Mouse (Mus musculus): Measurements from ENCODE around the gene Slc30a10. TPM values are rescaled to one million over a fixed set of nuclear protein-coding genes. Genes with fewer than 3 reads are reported as not detected.

Gene Slc30a10
- 17.6 and 18.5 TPM in 2 replicates for polyA plus RNA-seq (2016; fragmentation: Nextera tagmentation; extraction: Ambion mirVana)

DNA sequence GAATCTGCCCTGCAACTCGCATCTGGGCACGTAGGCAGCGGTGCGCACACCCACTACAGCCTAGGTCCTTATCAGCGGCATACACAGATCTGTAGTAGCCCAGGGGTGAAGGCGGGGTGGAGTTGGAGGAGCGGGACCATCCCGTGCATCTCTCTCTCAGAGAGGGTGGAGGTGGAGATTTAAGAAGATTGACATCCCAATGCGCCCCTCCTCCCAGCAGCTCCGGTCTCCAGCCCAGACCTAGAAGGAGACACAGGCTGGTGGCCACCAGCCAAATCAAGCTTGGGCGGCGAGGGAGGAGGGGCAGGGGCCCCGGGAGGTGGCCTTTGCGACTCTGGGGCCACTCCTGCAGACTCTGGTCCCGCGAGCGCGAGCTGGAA lies at the start of gene Slc30a10:
TSS of gene Slc30a10 (plus strand) at position 274 of the 380 bp plus-strand sequence.
- Histone ChIP-seq H3K9me3 (replicated peaks) (no peaks in the 10 kb centered on the region; the same call in 1 of the 2 replicates), H3K4me2 (peak within 1 kb of the TSS; percentile 72), H3K4me3 (peak within 1 kb of the TSS; percentile 88), H3K27me3 (replicated peaks) (peaks cover 26% of the 10 kb centered on the region), H3K4me1 (peaks cover 91% of the 10 kb centered on the region), H3K36me3 (peaks cover 34% of the 10 kb centered on the region), H3K9ac (peak within 1 kb of the TSS; percentile 96), H3K27ac (peak within 1 kb of the TSS; percentile 98)
- ATAC-seq = peak; percentile 98
- 0% methylated on average over 18 of the region's 18 CpGs for WGBS (ENCODE audit: insufficient replicate concordance)

DNA sequence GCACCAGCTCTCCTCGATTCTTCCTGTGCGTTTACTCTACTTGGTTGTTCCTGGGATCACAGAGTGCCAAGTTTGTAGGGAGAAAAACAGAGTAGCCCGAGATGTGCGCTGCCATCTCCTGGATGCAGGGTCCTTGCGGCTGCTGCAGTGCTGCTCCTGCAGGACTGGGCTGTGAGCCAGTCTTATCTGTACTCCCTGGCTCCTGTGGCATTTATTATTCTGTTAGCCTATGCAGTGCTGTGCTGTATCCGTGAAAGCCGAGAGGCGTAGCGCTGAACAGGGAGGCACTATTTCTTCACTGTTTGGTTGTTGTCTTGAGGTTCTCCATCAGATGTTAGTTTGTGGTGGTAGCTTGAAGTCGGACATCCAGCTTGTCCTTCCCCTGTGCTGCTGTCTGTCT lies 48.7 kb upstream of the Slc30a10 start:
- Histone ChIP-seq H3K27ac (no peak overlapping the region), H3K9me3 (replicated peaks) (no peaks in the 10 kb centered on the region), H3K9ac (no peak overlapping the region), H3K4me3 (no peak overlapping the region), H3K27me3 (replicated peaks) (no peaks in the 10 kb centered on the region), H3K4me1 (no peaks in the 10 kb centered on the region), H3K36me3 (peaks cover 94% of the 10 kb centered on the region), H3K4me2 (no peak overlapping the region)
- ATAC-seq = 0 out of 2 replicates have a peak, but pooled peaks have one; percentile 30
- WGBS (ENCODE audit: insufficient replicate concordance) = 89% methylated on average over 10 of the region's 10 CpGs

DNA sequence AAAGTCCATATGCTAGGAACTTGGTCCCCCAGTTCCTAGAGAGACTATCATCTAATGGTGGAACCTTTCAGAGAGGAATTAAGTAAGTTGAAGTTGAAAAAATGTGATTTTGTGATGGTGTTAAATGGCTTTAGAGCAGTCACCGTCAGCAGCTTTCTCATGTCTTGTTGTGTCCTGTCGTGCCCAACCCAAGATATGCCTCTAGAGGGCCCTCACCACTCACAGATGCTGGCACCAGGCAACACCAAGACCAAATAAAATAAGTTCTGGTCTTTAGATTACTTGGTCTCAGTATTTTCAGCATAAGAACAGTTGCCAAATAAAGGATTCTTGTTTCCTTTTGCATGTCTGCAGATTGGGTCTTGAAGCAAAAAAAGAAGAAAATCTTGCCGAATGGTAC lies 44.8 kb upstream of the Slc30a10 start:
- H3K9ac ChIP-seq = no peak overlapping the region

DNA sequence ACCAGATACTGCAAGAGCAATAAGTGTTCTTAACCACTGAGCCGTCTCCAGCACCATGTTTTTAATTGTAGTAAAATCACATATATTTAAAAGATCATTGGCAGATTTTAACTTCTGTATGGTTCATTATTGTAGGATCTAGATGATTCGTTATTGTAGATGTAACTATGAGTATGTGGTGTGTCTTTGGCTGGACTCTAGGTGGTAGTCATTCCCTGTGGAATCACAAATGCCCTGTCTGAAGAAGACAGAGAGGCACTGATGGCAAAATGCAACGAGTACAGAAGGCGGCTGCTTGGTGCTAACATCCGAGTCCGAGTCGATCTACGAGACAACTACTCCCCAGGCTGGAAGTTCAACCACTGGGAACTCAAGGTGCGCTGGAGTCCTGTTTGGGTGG lies 36.6 kb upstream of the Slc30a10 start:
- Histone ChIP-seq H3K27ac (0 out of 2 replicates have a peak overlapping the region, but pooled peaks have one; percentile 37), H3K4me3 (no peak overlapping the region), H3K36me3 (peaks cover 98% of the 10 kb centered on the region), H3K27me3 (replicated peaks) (no peaks in the 10 kb centered on the region), H3K4me2 (no peak overlapping the region), H3K4me1 (peaks cover 24% of the 10 kb centered on the region), H3K9me3 (replicated peaks) (no peaks in the 10 kb centered on the region), H3K9ac (no peak overlapping the region)
- WGBS (ENCODE audit: insufficient replicate concordance) = 89% methylated on average over 9 of the region's 9 CpGs
- ATAC-seq = no peak

More for the DNA sequence above, 44.8 kb upstream of the Slc30a10 start:
- 77% methylated on average over 3 of the region's 3 CpGs for WGBS (ENCODE audit: insufficient replicate concordance)
- no peaks in the 10 kb centered on the region for H3K9me3 ChIP-seq (replicated peaks)
- H3K4me2 ChIP-seq = no peak overlapping the region
- peaks cover 95% of the 10 kb centered on the region for H3K36me3 ChIP-seq
- H3K27ac ChIP-seq = no peak overlapping the region
- no peak overlapping the region for H3K4me3 ChIP-seq
- H3K27me3 ChIP-seq (replicated peaks) = no peaks in the 10 kb centered on the region
- no peaks in the 10 kb centered on the region for H3K4me1 ChIP-seq
- peak; percentile 65 for ATAC-seq

DNA sequence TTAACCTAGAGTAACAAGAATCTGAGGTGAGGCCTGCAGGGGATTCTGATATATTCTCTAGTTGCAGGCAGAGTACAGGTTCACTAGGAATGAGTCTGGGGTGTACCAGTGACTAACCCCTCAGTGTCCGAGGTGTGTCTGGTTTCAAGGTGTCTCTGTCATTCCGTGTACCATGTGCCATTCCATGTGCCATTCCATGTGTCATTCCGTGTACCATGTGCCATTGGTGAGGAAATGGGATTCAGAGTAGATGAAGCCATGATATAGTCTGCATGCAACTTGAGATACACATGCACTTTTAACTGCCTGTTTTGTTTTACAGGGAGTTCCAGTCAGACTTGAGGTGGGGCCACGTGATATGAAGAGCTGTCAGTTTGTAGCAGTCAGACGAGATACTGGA lies 34.8 kb upstream of the Slc30a10 start:
- Histone ChIP-seq H3K27ac (peak overlapping the region; percentile 68), H3K9me3 (replicated peaks) (no peaks in the 10 kb centered on the region), H3K4me2 (no peak overlapping the region), H3K27me3 (replicated peaks) (no peaks in the 10 kb centered on the region), H3K36me3 (peaks cover 98% of the 10 kb centered on the region), H3K9ac (peak overlapping the region; percentile 1; the same call in 1 of the 2 replicates), H3K4me1 (peaks cover 31% of the 10 kb centered on the region), H3K4me3 (no peak overlapping the region)
- no peak for ATAC-seq
- WGBS (ENCODE audit: insufficient replicate concordance) = 62% methylated on average over 5 of the region's 5 CpGs

DNA sequence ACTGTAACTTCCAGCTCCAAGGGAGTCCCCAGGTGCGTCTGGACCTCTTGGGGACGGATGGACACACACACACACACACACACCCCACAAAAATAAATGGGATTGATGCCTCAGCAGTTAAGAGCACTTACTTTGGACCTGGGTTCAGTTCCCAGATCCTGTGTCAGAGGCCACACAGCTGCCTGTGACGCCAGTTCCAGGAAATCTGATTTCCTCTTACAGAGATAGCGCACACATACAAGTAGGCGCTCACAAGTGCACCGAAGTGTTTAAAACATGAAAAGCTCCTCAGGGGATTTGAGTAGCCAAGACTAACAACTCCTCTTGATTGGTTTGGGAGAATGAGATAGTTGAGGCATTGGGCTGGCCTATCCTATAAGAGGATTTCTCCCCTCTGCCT lies 33.9 kb upstream of the Slc30a10 start:
- peaks cover 36% of the 10 kb centered on the region for H3K4me1 ChIP-seq
- H3K4me2 ChIP-seq = peak overlapping the region; percentile 14; the same call in 1 of the 2 replicates
- H3K27me3 ChIP-seq (replicated peaks) = no peaks in the 10 kb centered on the region
- peak; percentile 75 for ATAC-seq
- no peak overlapping the region for H3K4me3 ChIP-seq
- H3K27ac ChIP-seq = peak overlapping the region; percentile 68
- H3K36me3 ChIP-seq = peaks cover 97% of the 10 kb centered on the region
- H3K9me3 ChIP-seq (replicated peaks) = no peaks in the 10 kb centered on the region
- 65% methylated on average over 6 of the region's 6 CpGs for WGBS (ENCODE audit: insufficient replicate concordance)
- H3K9ac ChIP-seq = 0 out of 2 replicates have a peak overlapping the region, but pooled peaks have one; percentile 41

DNA sequence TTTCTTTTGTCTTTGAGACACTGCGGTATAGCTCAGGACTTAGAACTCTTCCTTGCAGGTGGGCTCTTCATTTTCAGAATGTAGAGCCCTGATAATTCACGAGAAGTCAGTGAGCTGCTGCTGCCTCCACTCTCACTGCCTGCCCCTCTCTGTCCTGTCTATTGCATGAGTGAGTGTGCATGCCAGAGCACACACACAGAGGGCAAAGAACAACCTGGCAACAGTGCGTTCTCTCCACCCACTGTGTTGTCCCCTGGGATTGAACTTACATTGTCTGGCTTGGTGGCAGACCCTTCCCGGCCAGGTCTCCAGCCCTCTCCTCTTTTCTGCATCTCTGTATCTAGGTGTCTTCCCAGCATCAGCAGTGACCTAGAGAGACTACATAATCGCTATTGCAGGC lies 28.1 kb upstream of the Slc30a10 start:
- H3K27ac ChIP-seq = no peak overlapping the region
- H3K9ac ChIP-seq = no peak overlapping the region
- no peak overlapping the region for H3K4me2 ChIP-seq
- H3K9me3 ChIP-seq (replicated peaks) = no peaks in the 10 kb centered on the region
- 87% methylated on average over 5 of the region's 5 CpGs for WGBS (ENCODE audit: insufficient replicate concordance)
- no peaks in the 10 kb centered on the region for H3K27me3 ChIP-seq (replicated peaks)
- no peak overlapping the region for H3K4me3 ChIP-seq
- peaks cover 12% of the 10 kb centered on the region for H3K4me1 ChIP-seq
- no peak for ATAC-seq
- H3K36me3 ChIP-seq = peaks cover 86% of the 10 kb centered on the region

DNA sequence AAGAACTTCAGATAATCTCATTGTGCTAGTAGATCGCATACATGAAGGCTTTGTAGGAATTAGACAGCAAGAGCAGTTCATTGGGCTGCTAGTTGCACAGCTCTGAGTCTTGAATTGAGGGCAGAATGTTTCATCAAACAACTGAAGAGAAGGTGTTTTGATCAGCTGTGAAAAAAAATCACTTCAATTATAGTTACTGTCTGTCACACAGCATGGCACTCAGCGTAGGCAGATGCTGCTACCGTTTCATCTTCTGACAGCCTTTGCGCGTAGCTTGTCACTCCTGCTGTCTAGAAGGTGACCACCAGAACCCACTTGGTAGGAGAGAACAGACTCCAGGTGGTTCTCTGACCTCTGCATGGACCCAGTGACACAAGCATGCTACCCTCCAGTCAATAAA lies 24.2 kb upstream of the Slc30a10 start:
- WGBS (ENCODE audit: insufficient replicate concordance) = 90% methylated on average over 5 of the region's 5 CpGs
- Histone ChIP-seq H3K9ac (no peak overlapping the region), H3K4me3 (no peak overlapping the region), H3K36me3 (peaks cover 49% of the 10 kb centered on the region), H3K4me1 (peaks cover 19% of the 10 kb centered on the region), H3K9me3 (replicated peaks) (no peaks in the 10 kb centered on the region), H3K4me2 (no peak overlapping the region), H3K27me3 (replicated peaks) (no peaks in the 10 kb centered on the region), H3K27ac (no peak overlapping the region)
- no peak for ATAC-seq

DNA sequence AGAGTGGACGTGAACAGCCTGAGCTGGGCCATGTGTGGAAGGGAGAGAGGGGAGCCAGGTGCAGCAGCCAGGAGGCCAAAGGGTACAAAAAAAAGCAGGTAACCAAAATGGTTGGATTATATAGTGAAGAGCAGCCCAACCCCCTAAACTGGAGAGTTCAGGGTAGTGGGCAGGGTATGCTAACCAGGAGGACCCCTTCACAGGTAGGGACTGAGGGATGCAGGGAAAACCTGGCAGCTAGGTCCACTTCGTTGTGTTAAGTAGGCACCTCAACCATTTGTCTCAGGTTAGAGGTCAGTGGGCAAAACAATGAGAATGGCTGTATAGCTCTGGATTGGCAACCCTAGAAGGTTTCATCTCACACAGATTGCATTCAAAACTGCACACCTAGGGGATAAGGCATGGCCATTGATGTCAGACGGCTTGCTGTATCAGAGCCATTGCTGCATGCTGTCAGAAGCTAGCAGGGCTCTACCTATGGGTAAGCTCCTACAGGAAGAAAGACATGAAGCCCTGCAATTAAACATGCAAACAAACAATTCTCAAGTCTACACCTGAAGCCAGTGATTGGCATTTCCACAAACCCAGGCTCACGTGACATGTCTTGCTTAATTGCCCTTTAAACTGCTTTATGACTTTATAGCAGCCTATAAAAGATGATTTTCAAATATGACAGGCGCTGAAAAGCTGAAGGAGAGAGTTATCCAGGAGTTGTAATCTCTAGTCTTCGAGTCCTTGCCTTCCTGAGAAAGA lies 23.2 kb upstream of the Slc30a10 start:
- no peak overlapping the region for H3K27ac ChIP-seq
- peaks cover 39% of the 10 kb centered on the region for H3K36me3 ChIP-seq
- no peak for ATAC-seq
- no peaks in the 10 kb centered on the region for H3K9me3 ChIP-seq (replicated peaks)
- peaks cover 2% of the 10 kb centered on the region for H3K27me3 ChIP-seq (replicated peaks)
- H3K4me3 ChIP-seq = no peak overlapping the region
- peaks cover 16% of the 10 kb centered on the region for H3K4me1 ChIP-seq
- no peak overlapping the region for H3K4me2 ChIP-seq
- H3K9ac ChIP-seq = no peak overlapping the region
- 64% methylated on average over 6 of the region's 6 CpGs for WGBS (ENCODE audit: insufficient replicate concordance)

DNA sequence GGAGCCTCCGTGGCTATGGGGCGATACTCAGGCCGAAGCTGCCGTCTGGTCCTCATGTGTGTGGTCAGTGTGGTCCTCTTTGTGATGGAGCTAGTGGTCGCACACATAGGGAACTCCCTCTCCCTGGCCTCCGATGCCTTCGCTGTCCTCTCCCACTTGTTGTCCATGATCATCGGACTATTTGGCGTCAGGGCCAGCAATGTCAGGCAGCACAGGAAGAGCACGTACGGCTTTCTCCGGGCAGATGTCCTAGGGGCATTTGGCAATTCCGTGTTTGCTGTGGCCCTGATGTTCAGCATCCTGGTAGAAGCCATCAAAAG lies 22.7 kb upstream of the Slc30a10 start:
- Histone ChIP-seq H3K9me3 (replicated peaks) (no peaks in the 10 kb centered on the region), H3K9ac (no peak overlapping the region), H3K4me2 (no peak overlapping the region), H3K4me3 (no peak overlapping the region), H3K27ac (no peak overlapping the region), H3K36me3 (peaks cover 34% of the 10 kb centered on the region), H3K4me1 (peaks cover 16% of the 10 kb centered on the region), H3K27me3 (replicated peaks) (peaks cover 8% of the 10 kb centered on the region)
- no peak for ATAC-seq
- 80% methylated on average over 13 of the region's 13 CpGs for WGBS (ENCODE audit: insufficient replicate concordance)

DNA sequence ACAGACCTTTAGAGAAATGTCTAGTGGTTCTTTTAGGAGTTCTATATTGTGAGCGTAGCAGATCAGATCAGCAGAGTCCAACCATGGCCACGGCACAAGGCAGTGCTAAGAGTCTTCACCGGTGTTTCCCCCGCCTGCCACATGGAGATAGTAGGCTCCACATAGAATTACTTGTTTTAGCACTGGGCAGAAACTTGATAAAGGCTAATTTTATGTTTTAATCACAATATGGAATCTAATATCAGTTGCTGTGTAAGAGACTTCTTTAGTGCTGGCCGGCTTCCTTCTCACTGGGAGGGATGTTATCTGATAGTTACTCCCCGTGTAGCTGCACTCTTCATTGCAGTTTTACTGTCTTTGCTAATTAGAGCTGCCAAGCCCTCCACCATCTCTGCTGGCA lies 21.5 kb upstream of the Slc30a10 start:
- no peak overlapping the region for H3K4me3 ChIP-seq
- H3K9me3 ChIP-seq (replicated peaks) = no peaks in the 10 kb centered on the region
- H3K27ac ChIP-seq = peak overlapping the region; percentile 22; the same call in 1 of the 2 replicates
- H3K4me1 ChIP-seq = peaks cover 16% of the 10 kb centered on the region
- ATAC-seq = peak; percentile 82
- H3K9ac ChIP-seq = no peak overlapping the region; the same call in 1 of the 2 replicates
- WGBS (ENCODE audit: insufficient replicate concordance) = 28% methylated on average over 6 of the region's 6 CpGs
- H3K36me3 ChIP-seq = peaks cover 22% of the 10 kb centered on the region
- H3K4me2 ChIP-seq = peak overlapping the region; percentile 37
- H3K27me3 ChIP-seq (replicated peaks) = peaks cover 15% of the 10 kb centered on the region

DNA sequence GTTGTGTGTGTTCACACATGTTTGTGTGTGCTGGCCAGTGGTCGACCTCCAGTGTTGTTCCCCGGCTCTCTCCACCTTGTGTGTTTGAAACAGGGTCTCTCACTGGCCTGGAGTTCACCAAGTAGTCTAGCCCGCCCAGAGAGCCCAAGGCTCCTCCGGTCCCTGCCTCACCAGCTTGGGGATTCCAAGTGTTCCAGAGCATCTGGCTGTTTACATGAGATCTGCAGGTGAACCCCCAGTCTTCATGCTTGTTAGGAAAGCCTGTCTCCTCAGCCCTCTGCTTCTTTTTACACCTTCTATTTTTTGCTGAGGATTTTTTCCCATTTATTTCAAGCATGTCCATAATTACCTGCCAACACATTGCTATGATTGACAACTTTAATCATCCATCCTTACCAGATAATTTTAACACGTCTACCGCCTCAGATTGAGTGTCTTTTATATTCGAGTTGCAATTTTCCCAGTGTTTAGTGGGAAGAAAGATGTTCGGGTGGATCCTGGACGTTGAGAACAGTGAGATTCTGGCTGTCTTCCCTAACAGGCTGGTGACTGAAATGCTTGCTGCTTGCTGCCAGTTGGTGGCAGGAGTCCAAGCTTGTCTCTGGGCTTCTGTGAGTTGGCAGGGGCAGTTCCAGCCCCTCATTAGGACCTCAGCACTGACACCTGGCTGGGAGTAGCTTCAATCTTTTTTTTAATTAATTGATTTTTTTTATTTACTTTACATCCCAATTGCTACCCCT lies 15.6 kb upstream of the Slc30a10 start:
- Histone ChIP-seq H3K4me1 (no peaks in the 10 kb centered on the region), H3K27me3 (replicated peaks) (peaks cover 21% of the 10 kb centered on the region)
- WGBS (ENCODE audit: insufficient replicate concordance) = 57% methylated on average over 9 of the region's 9 CpGs

More for the DNA sequence above, 15.6 kb upstream of the Slc30a10 start:
- Histone ChIP-seq H3K36me3 (no peaks in the 10 kb centered on the region), H3K27ac (no peak overlapping the region), H3K4me3 (no peak overlapping the region), H3K9me3 (replicated peaks) (no peaks in the 10 kb centered on the region), H3K4me2 (no peak overlapping the region), H3K9ac (no peak overlapping the region)
- no peak for ATAC-seq

All from liver, embryonic 12.5 days (tissue).